Mouse (Mus musculus): Measurements from ENCODE around the gene Tdrd1. TPM values are rescaled to one million over a fixed set of nuclear protein-coding genes. Genes with fewer than 3 reads are reported as not detected.

Tdrd1 gene
- total RNA-seq, 2 experiments from 2014 or later = not detected

GRCm38 (mm10) chr19:56822448-56822836 is 3.6 kb upstream of the Tdrd1 start:
- peak; percentile 63 for ATAC-seq (replicated peaks; ENCODE audit: low FRiP score, poor library complexity, severe bottlenecking)

- ATAC-seq (replicated peaks; ENCODE audit: low FRiP score, poor library complexity, severe bottlenecking) = no peak
Observed at GRCm38 (mm10) chr19:56828305-56828704, 2.3 kb downstream of the Tdrd1 start.

- no peak for ATAC-seq (replicated peaks; ENCODE audit: low FRiP score, poor library complexity, severe bottlenecking)
Observed at GRCm38 (mm10) chr19:56829267-56829666, 3.3 kb downstream of the Tdrd1 start.

GRCm38 (mm10) chr19:56830163-56830562 is 4.2 kb downstream of the Tdrd1 start:
- no peak for ATAC-seq (replicated peaks; ENCODE audit: low FRiP score, poor library complexity, severe bottlenecking)

- no peak for ATAC-seq (replicated peaks; ENCODE audit: low FRiP score, poor library complexity, severe bottlenecking)
Observed at GRCm38 (mm10) chr19:56835340-56835739, 9.3 kb downstream of the Tdrd1 start.

GRCm38 (mm10) chr19:56838942-56839706 is 13.1 kb downstream of the Tdrd1 start:
- ATAC-seq (replicated peaks; ENCODE audit: low FRiP score, poor library complexity, severe bottlenecking) = no peak

GRCm38 (mm10) chr19:56842974-56843373 is 17.0 kb downstream of the Tdrd1 start:
- ATAC-seq (replicated peaks; ENCODE audit: low FRiP score, poor library complexity, severe bottlenecking) = no peak

GRCm38 (mm10) chr19:56852590-56852989 is 26.6 kb downstream of the Tdrd1 start:
- ATAC-seq (replicated peaks; ENCODE audit: low FRiP score, poor library complexity, severe bottlenecking) = no peak

- ATAC-seq (replicated peaks; ENCODE audit: low FRiP score, poor library complexity, severe bottlenecking) = no peak
Observed at GRCm38 (mm10) chr19:56856455-56856854, 30.4 kb downstream of the Tdrd1 start.

GRCm38 (mm10) chr19:56867701-56868100 is 41.7 kb downstream of the Tdrd1 start:
- ATAC-seq (replicated peaks; ENCODE audit: low FRiP score, poor library complexity, severe bottlenecking) = no peak

- no peak for ATAC-seq (replicated peaks; ENCODE audit: low FRiP score, poor library complexity, severe bottlenecking)
Observed at GRCm38 (mm10) chr19:56873816-56874600, 48.0 kb downstream of the Tdrd1 start, which contains the start of gene Vwa2. Gene Vwa2 (plus strand): TSS chr19:56874249.

GRCm38 (mm10) chr19:56874601-56875315 is 48.7 kb downstream of the Tdrd1 start:
- no peak for ATAC-seq (replicated peaks; ENCODE audit: low FRiP score, poor library complexity, severe bottlenecking)

- no peak for ATAC-seq (replicated peaks; ENCODE audit: low FRiP score, poor library complexity, severe bottlenecking)
Observed at GRCm38 (mm10) chr19:56877364-56877763, 51.4 kb downstream of the Tdrd1 start.

- no peak for ATAC-seq (replicated peaks; ENCODE audit: low FRiP score, poor library complexity, severe bottlenecking)
Observed at GRCm38 (mm10) chr19:56887879-56888278, 61.9 kb downstream of the Tdrd1 start.

- no peak for ATAC-seq (replicated peaks; ENCODE audit: low FRiP score, poor library complexity, severe bottlenecking)
Observed at GRCm38 (mm10) chr19:56888654-56889053, 62.6 kb downstream of the Tdrd1 start.

- ATAC-seq (replicated peaks; ENCODE audit: low FRiP score, poor library complexity, severe bottlenecking) = no peak
Observed at GRCm38 (mm10) chr19:56891438-56891837, 65.4 kb downstream of the Tdrd1 start.

GRCm38 (mm10) chr19:56892586-56892985 is 66.6 kb downstream of the Tdrd1 start:
- ATAC-seq (replicated peaks; ENCODE audit: low FRiP score, poor library complexity, severe bottlenecking) = no peak

GRCm38 (mm10) chr19:56893326-56893725 is 67.3 kb downstream of the Tdrd1 start:
- no peak; the same call in 1 of the 2 replicates for ATAC-seq (replicated peaks; ENCODE audit: low FRiP score, poor library complexity, severe bottlenecking)

- ATAC-seq (replicated peaks; ENCODE audit: low FRiP score, poor library complexity, severe bottlenecking) = no peak
Observed at GRCm38 (mm10) chr19:56897654-56898053, 71.6 kb downstream of the Tdrd1 start.

GRCm38 (mm10) chr19:56904095-56904494 is 78.1 kb downstream of the Tdrd1 start:
- no peak for ATAC-seq (replicated peaks; ENCODE audit: low FRiP score, poor library complexity, severe bottlenecking)

All from erythroblast, adult 5-6 weeks (primary cell).